Mouse (Mus musculus) brain, embryonic 14.5 days (tissue): Measurements from ENCODE around the gene Nup35.

Source experiments
- CTCF ChIP-seq: fragments of 200-500 bp; IDR thresholded peaks from 2 replicates; pipeline ENCODE4 v1.5.1; 2012; ENCODE audit warnings: inconsistent platforms, mild to moderate bottlenecking, moderate library complexity, borderline replicate concordance; ENCODE audit not compliant: insufficient read depth, insufficient read length; ENCODE audit errors: extremely low read depth
- POLR2A ChIP-seq: fragments of 200-500 bp; IDR thresholded peaks from 2 replicates; pipeline ENCODE4 v1.6.1; 2012; ENCODE audit warnings: mild to moderate bottlenecking, inconsistent platforms, borderline replicate concordance; ENCODE audit not compliant: poor library complexity, insufficient read depth, insufficient read length, severe bottlenecking; ENCODE audit errors: extremely low read depth

- TF ChIP-seq CTCF: peak; percentile 38; the same call in 1 of the 2 replicates
- no peak for TF ChIP-seq POLR2A
These were observed 53.0 kb downstream of the Nup35 start for GRCm38 (mm10) chr2:80669868-80670666.
